Mouse (Mus musculus): ENCODE results near the gene Rexo1. TPM values are rescaled to one million over a fixed set of nuclear protein-coding genes. Genes with fewer than 3 reads are reported as not detected.
"Not testable (repeated sequence)": the region's sequence is repeated elsewhere in the genome, so short reads cannot be mapped to it uniquely, and the experiment has no call there.

Rexo1 gene
- total RNA-seq (2021): 10 to 100 TPM in 1 of 2 experiments, 1 to 10 TPM in 1; 9.6 to 11.1 TPM
- long read RNA-seq, experiment 1, full-length matches to known transcripts: 29 of 43 reads
- long read RNA-seq, experiment 1, partial matches to known transcripts: 5 of 43 reads
- long read RNA-seq, experiment 1, other reads (novel, unspliced or antisense): 9 of 43 reads
- long read RNA-seq, experiment 2, full-length matches to known transcripts: 18 of 29 reads
- long read RNA-seq, experiment 2, partial matches to known transcripts: 6 of 29 reads
- long read RNA-seq, experiment 2, other reads (novel, unspliced or antisense): 5 of 29 reads

DNA sequence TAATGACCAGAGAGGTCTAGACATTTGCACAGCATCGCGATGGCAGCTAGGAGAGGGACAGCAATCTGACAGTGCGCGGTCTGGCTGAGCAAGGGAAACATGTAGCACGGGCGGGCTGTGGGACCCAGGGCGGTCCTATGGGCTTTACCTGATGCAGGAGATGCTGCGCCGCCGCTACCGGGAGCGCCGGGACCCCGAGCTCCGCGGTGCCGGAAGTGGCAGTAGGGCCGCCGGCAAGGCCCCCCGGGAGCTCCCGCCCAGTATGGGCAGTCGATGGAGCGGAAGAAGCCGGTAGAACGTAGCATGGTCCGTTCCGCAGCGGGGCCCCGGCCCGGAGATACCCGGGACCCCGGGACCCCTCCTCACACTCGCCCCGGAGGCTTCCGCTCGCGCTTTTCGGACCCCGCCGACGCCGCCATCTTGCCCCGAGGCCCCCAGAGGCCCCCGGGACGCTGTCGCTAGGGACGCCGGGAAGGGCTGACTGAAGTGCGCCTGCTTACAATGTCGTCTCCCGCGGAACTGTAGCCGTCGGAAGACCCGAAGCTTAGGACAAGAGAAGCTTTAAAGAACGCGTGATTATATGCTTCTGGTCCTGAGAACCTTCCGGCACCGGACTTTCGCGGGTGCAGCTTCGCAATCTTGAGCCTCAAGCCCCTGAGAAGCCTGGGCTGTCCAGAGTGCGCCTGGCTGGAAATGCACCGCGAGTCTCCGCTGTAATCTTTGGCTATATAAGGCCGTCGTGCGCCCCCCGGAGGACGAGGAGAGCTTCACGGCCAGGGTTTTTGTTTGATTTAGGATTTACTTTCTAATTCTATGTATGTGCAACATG is at the start of gene Rexo1:
Gene Rexo1 (minus strand): TSS at position 445 of the 829 bp plus-strand sequence.
- peak; percentile 92 for DNase-seq (ENCODE audit: low spot score)

- no peak for DNase-seq (ENCODE audit: low spot score)
Measured at GRCm38 (mm10) chr10:80611024-80611423, 49.7 kb upstream of the Rexo1 start.

DNA sequence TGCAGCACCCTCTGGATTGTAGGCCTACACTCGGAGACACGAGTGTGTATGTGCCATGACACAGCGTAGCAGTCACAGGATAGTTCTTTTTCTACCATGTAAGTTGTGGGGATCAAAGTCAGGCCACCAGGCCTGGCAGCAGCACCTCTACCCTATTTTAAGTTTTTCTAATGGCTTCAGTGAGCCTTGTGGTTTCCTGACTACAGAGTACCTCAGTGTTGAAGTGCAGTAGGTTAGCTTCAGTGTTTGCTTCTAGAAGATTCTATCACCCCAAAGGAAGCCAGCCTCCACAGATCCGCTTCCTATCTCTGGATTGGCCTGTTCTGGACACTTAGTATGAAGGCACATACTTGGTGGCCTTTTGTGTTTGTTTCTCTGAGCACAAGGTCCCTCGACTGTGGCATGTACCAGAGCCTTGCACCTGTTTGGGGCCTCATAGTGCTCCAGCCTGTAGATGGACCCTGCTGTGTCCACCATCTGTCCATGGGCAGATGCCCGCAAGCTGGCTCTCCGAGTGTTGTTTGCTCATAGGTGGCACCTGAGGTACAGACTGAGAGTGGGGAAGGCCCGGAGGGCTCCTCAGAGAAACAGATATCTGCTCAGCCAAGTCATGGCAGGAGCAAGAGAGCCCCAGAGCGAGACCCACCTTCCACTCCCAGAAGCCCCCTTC is 48.9 kb upstream of the Rexo1 start:
- DNase-seq (ENCODE audit: low spot score): no peak

DNA sequence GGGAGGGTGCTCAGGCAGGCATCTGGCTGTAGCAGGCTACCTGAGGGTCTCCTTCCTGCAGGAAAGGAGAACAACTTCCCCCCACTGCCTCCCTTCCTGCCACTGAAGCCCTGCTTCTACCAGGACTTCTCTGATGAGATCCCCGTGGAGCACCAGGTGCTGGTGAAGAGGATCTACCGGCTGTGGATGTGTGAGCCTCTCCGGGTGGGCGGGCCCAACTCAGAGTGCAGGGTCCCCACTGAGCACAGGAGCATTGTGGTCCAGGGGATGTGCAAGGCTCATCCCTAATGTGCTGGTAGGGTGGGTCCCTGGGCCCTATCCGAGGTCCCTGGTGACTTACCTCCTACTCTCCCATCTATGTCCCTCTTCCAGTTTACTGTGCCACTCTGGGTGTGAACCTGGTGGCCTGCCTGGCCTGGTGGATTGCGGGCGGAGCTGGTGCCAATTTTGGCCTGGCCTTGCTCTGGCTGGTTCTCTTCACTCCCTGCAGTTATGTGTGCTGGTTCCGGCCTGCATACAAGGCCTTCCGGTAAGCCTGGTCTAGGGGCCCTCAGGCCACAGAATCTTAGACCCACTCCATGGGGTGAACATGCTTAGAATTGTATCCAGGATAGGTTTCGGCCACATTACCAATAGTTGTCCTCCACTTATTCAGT is 48.0 kb upstream of the Rexo1 start:
- DNase-seq (ENCODE audit: low spot score): no peak

DNA sequence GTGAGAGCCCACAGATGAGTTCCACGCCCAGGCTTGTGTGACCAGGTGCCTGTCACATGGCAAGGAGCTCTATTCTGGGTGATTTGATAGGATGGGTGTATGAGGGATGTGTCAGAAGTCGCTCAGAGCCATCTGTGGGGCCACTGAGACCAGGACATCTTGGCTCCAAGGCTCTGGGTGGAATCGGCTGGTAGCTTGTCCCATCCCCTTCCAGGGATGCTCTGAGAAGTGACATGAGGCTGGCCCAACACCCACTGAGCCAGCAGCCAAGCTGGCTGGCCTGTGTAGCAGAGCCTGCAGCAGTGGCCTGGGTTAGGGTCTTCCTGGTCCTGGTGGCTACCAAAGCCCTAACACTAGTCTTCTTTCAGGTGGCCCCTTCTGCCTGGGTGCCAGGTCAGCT is 47.1 kb upstream of the Rexo1 start:
- DNase-seq (ENCODE audit: low spot score): no peak

- no peak for DNase-seq (ENCODE audit: low spot score)
Measured at GRCm38 (mm10) chr10:80606737-80607350, 45.5 kb upstream of the Rexo1 start.

- DNase-seq (ENCODE audit: low spot score): no peak
Measured at GRCm38 (mm10) chr10:80606306-80606705, 44.9 kb upstream of the Rexo1 start.

GRCm38 (mm10) chr10:80605721-80606120 is 44.4 kb upstream of the Rexo1 start, which contains the start of gene Gm49322:
Gm49322 (plus strand) TSS chr10:80606021.
- DNase-seq (ENCODE audit: low spot score): not testable (repeated sequence)

DNA sequence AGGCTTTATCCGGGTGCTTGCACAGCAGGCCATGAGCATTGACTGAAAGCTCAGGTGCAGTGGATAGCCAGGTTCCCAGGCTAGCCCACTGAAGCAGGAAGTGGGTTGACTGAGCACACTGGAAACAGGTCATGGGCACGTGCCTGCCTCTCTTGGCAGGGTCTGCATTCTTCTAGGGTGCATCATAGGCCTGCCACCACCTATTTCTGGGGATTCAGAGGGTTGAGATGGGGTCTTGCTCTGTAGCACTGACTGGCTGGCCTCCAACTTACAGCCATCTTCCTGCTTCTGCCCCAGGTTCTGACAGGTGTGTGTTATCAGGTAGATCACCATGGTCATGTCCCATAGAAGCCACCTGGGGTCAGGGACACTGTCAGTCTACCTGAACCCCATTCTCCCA is 43.6 kb upstream of the Rexo1 start:
- DNase-seq (ENCODE audit: low spot score): no peak

DNA sequence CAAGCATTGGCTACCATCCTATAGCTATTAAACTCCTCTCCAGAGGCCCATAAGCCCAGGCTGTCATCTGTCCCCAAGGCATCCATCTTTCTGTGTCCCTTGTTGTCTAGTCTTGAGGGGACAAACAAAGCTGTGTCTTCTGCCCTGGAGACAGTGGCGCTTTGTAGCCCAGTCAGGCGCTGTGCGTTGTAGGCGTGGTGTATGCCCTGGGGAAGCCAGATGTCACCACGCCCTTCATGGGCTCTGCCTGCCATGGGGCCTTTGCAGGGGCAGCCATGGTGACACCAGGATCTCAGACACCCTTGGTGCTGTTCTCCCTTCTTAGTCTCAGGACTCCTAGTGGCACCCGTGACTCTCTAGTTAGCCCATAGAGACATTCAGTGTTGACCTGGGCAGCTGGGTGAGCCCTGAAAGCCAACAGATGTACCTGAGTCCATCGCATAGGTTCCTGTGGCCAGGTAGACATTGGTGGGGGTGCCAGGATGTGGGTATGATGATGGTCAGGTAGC is 42.7 kb upstream of the Rexo1 start:
- no peak for DNase-seq (ENCODE audit: low spot score)

DNA sequence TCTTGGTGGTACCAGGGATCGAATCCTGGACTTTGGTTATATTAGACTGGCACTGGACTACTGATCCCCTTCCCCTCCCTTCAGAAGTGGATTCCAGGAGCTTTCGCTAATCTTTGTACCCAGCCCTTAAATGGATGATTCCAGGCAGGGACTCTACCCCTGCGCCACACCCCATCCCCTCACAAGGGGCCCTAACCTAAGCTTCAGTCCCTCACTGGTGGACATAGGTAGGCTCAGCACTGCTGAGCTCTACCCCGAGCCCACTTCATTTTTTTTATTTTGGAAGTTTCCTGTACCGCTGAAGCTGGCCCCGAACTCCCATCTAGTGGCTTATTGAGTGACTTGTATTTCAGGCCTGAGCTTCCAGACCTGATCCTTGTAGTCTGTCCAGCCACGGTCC is 42.0 kb upstream of the Rexo1 start:
- DNase-seq (ENCODE audit: low spot score): no peak

DNA sequence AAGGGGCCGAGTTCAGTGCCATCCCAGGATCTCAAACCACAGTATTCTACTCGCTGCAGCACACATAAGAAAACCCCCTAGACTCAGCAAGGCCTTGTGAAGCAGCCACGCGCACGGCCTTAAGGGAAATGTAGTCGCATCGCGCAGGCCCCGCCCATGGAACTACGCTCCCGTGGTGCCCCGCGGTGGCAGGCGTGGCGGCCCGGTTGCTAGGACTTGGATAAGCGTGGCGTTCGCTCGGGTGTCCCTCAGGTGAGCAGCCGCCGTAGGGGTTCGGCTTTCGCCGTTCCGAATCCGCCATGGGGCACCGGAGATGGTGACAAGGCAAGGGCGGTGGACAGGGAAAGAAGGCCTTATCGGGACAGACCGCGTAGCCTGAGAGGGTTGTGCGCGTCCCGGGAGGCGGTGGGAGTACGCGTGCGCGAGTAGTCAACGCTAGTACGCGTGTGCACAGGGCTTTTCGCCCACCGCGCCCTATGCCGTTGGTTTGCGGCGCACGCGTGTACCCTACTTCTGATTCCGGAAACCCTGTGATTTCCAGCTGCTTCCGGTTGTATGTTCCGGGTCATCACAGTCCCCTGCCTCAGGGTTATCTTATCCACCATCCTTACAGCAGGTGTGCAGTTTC is 41.5 kb upstream of the Rexo1 start, which contains the start of the genes Scamp4 and Adat3:
Gene Scamp4 (plus strand): TSS at position 175 of the 628 bp plus-strand sequence.
Gene Adat3 (plus strand): TSS at position 183 of the 628 bp plus-strand sequence.
- peak; percentile 93 for DNase-seq (ENCODE audit: low spot score)

DNA sequence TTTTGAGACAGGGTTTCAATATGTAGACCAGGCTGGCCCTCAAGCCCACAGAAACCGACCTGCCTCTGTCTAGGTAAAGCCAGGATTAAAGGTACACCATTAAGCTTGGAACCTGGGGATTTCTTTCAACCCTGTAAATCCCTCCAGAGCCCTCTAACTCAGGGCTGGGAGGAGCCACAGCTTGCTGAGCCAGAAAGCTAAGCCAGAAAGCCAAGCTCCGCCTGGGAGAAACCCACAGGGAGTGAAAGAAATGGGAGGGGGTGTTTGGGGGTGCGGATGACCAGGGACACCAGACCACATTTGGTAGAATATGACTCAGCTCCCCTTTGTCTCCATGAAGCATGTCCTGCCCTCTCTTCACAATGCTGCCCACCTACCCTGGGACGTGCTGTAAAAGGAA is 35.0 kb upstream of the Rexo1 start:
- no peak for DNase-seq (ENCODE audit: low spot score)

- peak; percentile 94 for DNase-seq (ENCODE audit: low spot score)
Measured at GRCm38 (mm10) chr10:80589879-80590854, 28.8 kb upstream of the Rexo1 start, which contains the start of gene Abhd17a. Abhd17a (minus strand) TSS chr10:80590341.

DNA sequence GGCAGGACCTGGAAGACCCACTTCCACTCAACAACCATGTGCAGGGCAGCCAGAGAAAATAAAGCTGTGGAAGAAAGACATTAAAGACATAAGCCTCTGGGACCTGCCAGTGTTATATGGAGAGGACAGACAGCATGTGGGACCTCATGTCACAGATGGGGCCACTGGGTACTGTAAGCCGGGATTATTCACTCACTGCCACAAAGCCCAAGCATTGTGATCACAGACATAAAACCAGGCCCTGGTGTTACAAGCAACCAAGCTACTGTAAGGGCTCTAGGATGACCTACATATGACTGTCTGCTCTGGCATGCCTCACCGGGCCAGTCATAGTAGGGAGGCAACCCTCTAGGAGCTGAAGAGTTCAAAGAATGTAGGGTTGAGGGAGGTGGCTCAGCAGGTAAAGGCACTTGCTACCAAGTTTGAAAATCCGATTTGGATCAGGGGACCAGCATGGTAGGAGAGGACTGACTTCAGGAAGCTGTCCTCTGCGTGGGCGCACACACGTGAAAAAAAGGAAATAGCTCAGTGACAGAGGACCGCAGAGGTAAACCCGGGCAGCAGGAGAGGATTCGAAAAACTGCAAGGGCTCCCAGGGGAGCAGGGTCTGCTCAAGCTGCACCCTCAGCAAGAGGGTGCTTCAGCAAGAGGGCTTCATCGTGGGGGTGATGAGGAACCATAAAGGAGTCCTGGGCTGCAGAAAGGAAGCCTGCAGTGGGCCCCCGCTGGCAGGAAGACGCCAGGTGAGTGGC is 27.9 kb upstream of the Rexo1 start:
- no peak for DNase-seq (ENCODE audit: low spot score)

- no peak for DNase-seq (ENCODE audit: low spot score)
Measured at GRCm38 (mm10) chr10:80587305-80587657, 25.9 kb upstream of the Rexo1 start.

GRCm38 (mm10) chr10:80586407-80587304 is 25.3 kb upstream of the Rexo1 start:
- no peak for DNase-seq (ENCODE audit: low spot score)
